Comparison of ENCODE assay signal across 8 mouse cellular contexts in the genomic region with DNA sequence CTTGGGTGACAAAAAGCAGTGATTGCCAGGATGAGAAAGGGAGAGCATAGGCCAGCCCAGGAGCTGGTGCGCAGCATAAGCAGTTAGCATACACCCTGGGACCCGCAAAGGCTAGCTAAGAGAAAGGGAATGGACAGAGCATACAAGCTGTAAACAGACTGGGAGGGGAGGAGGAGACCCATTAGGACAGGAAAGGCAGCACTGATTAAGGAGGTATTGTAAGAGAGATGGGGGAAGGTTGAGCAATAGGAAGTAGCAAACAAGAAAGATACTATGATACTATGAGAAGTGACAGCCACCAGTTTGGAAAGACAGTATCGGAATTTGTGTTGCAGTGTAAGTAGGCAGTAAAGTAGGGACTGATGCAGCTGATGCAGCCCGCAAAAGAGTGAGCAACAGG. TPM values are rescaled to one million over a fixed set of nuclear protein-coding genes. Genes with fewer than 3 reads are reported as not detected.
A peak's percentile ranks its signal among the peaks of the same experiment; 100 is the strongest.
DNase-seq lines count a peak whose midpoint lies in the region; ATAC-seq and TF ChIP-seq lines count a peak whose summit lies in the region.

No protein-coding gene starts in this region.

- no peaks in the 10 kb centered on the region for H3K9me3 ChIP-seq in erythroblast, embryonic 14.5 days (ENCODE audit: control insufficient read depth, low read length)
- no peaks in the 10 kb centered on the region for H3K9me3 ChIP-seq in forebrain, embryonic 15.5 days
- no peaks in the 10 kb centered on the region for H3K9me3 ChIP-seq in liver, embryonic 16.5 days (replicated peaks; ENCODE audit: control insufficient read depth, low read length)

- H3K4me2 ChIP-seq in forebrain, embryonic 15.5 days (replicated peaks), result peak overlapping the region; percentile 88
- peak overlapping the region; percentile 89 for H3K4me2 ChIP-seq in liver, embryonic 16.5 days (ENCODE audit: low read depth, low read length)

- peaks cover 62% of the 10 kb centered on the region for H3K4me1 ChIP-seq in erythroblast, embryonic 14.5 days (ENCODE audit: control insufficient read depth)
- peaks cover 54% of the 10 kb centered on the region for H3K4me1 ChIP-seq in forebrain, embryonic 15.5 days
- H3K4me1 ChIP-seq in liver, embryonic 16.5 days (ENCODE audit: control insufficient read depth, low read depth, low read length), result peaks cover 50% of the 10 kb centered on the region

- DNase-seq in left cerebral cortex, adult 8-10 months (ENCODE audit: low spot score in 2 of 2), result no peak
- DNase-seq in ovary, adult 18-20 months (ENCODE audit: low spot score), result no peak
- DNase-seq in spleen, postnatal 14 days (ENCODE audit: low spot score in 2 of 2), result no peak

- WGBS in forebrain, embryonic 15.5 days, result 47% methylated on average over 4 of the region's 4 CpGs
- 41% methylated on average over 4 of the region's 4 CpGs for WGBS in liver, embryonic 16.5 days (ENCODE audit: insufficient replicate concordance)

- H3K79me2 ChIP-seq in C2C12 (ENCODE audit: control insufficient read depth, insufficient read depth), result peaks cover 63% of the 10 kb centered on the region

- peaks cover 41% of the 10 kb centered on the region for H3K36me3 ChIP-seq in erythroblast, embryonic 14.5 days (ENCODE audit: control insufficient read depth)
- H3K36me3 ChIP-seq in C2C12 (ENCODE audit: control insufficient read depth, insufficient read depth), result peaks cover 16% of the 10 kb centered on the region
- no peaks in the 10 kb centered on the region for H3K36me3 ChIP-seq in forebrain, embryonic 15.5 days
- H3K36me3 ChIP-seq in liver, embryonic 16.5 days (ENCODE audit: control insufficient read depth, insufficient read depth), result no peaks in the 10 kb centered on the region

- ATAC-seq in erythroblast, adult 5-6 weeks (replicated peaks; ENCODE audit: low FRiP score, poor library complexity, severe bottlenecking), result no peak
- ATAC-seq in forebrain, embryonic 15.5 days (replicated peaks), result no peak
- no peak for ATAC-seq in liver, embryonic 16.5 days (ENCODE audit: low read depth)

- no peak overlapping the region for H3K27ac ChIP-seq in forebrain, embryonic 15.5 days (replicated peaks)
- H3K27ac ChIP-seq in liver, embryonic 16.5 days (ENCODE audit: low read length), result 0 out of 2 replicates have a peak overlapping the region, but pooled peaks have one; percentile 16

- no peaks in the 10 kb centered on the region for H3K27me3 ChIP-seq in erythroblast, embryonic 14.5 days (ENCODE audit: control insufficient read depth)
- no peaks in the 10 kb centered on the region for H3K27me3 ChIP-seq in C2C12 (ENCODE audit: control insufficient read depth, insufficient read depth, insufficient read length)
- no peaks in the 10 kb centered on the region for H3K27me3 ChIP-seq in forebrain, embryonic 15.5 days
- no peaks in the 10 kb centered on the region for H3K27me3 ChIP-seq in liver, embryonic 16.5 days (ENCODE audit: control insufficient read depth, insufficient read depth, low read depth, low read length)

- H3K9ac ChIP-seq in forebrain, embryonic 15.5 days (replicated peaks), result peak overlapping the region; percentile 99
- H3K9ac ChIP-seq in liver, embryonic 16.5 days (ENCODE audit: low read depth, low read length), result peak overlapping the region; percentile 97

- H3K4me3 ChIP-seq in erythroblast, embryonic 14.5 days (replicated peaks), result peak overlapping the region; percentile 77
- H3K4me3 ChIP-seq in C2C12 (ENCODE audit: insufficient read depth, poor library complexity, severe bottlenecking), result peak overlapping the region; percentile 68
- peak overlapping the region; percentile 95 for H3K4me3 ChIP-seq in forebrain, embryonic 15.5 days
- H3K4me3 ChIP-seq in liver, embryonic 16.5 days (ENCODE audit: low read depth, low read length), result peak overlapping the region; percentile 97

- peak overlapping the region; percentile 76 for H3ac ChIP-seq in C2C12 (ENCODE audit: control insufficient read depth, insufficient read length, low read depth)

- TF ChIP-seq CTCF in C2C12 (IDR thresholded peaks at IDR 0.05; ENCODE audit: control insufficient read depth, insufficient read depth, insufficient read length), result no peak

- H3K79me3 ChIP-seq in C2C12 (ENCODE audit: low read depth), result peaks cover 62% of the 10 kb centered on the region

TF ChIP-seq in C2C12, 6 proteins besides CTCF, POLR2A, EP300 and RAD21:
- TF ChIP-seq CEBPB (IDR thresholded peaks at IDR 0.05; ENCODE audit: low read depth) (peak; percentile 50), MYOD1 (IDR thresholded peaks at IDR 0.05; ENCODE audit: control insufficient read depth, insufficient read length, low read depth) (no peak), MYOG (IDR thresholded peaks at IDR 0.05; ENCODE audit: control insufficient read depth, extremely low read depth, insufficient read length) (no peak), USF1 (IDR thresholded peaks at IDR 0.05; ENCODE audit: low read depth) (no peak), MAX (IDR thresholded peaks at IDR 0.05) (no peak), FOSL1 (IDR thresholded peaks at IDR 0.05; ENCODE audit: insufficient read depth, low read length, poor library complexity, severe bottlenecking) (no peak)
TF ChIP-seq in C2C12: peak in this region for 1.

RNA-seq across cellular contexts. Expression of a gene that starts 1.8 kb away (rescaled TPM):
- 17.9 and 19.4 TPM in 2 replicates for polyA plus RNA-seq in erythroblast, embryonic 14.5 days (2012)
- total RNA-seq in erythroblast, adult 5-6 weeks (2015; ENCODE audit: low replicate concordance), result 39.9 and 57.1 TPM in 2 replicates
- total RNA-seq in erythroblast, adult 5-6 weeks (2017; ENCODE audit: low replicate concordance), result 19.4 and 48.1 TPM in 2 replicates
- 27.2 TPM for polyA plus RNA-seq in C2C12 (2012; fragmentation: generic; extraction: Trizol)
- polyA plus RNA-seq in forebrain, embryonic 15.5 days (2015; fragmentation: Nextera tagmentation; extraction: Ambion mirVana), result 52.8 and 57.7 TPM in 2 replicates
- 13.8 and 15.3 TPM in 2 replicates for polyA plus RNA-seq in liver, embryonic 16.5 days (2015; fragmentation: Nextera tagmentation; extraction: Ambion mirVana)
- total RNA-seq in left cerebral cortex, adult 8-10 months (2022), result 100 to 1,000 TPM; 126 to 144 (median 137) TPM

RNA-seq across cellular contexts. Expression of a gene that starts 42.9 kb away (rescaled TPM):
- 0.66 and 1.5 TPM in 2 replicates for polyA plus RNA-seq in erythroblast, embryonic 14.5 days (2012)
- 3.3 and 7.5 TPM in 2 replicates for total RNA-seq in erythroblast, adult 5-6 weeks (2015; ENCODE audit: low replicate concordance)
- 0.09 TPM in 1 of 2 replicates, not detected in the other for total RNA-seq in erythroblast, adult 5-6 weeks (2017; ENCODE audit: low replicate concordance)
- polyA plus RNA-seq in C2C12 (2012; fragmentation: generic; extraction: Trizol), result 21.6 TPM
- polyA plus RNA-seq in forebrain, embryonic 15.5 days (2015; fragmentation: Nextera tagmentation; extraction: Ambion mirVana), result 38.7 and 43.9 TPM in 2 replicates
- 2.7 and 2.8 TPM in 2 replicates for polyA plus RNA-seq in liver, embryonic 16.5 days (2015; fragmentation: Nextera tagmentation; extraction: Ambion mirVana)
- total RNA-seq in left cerebral cortex, adult 8-10 months (2022), result 10 to 100 TPM; 21.8 to 27.1 (median 25.3) TPM
